Mouse (Mus musculus) spleen, adult 18-20 months (tissue): ENCODE measurements at regions not wholly inside any gene's neighbourhood (a gene's known extent, or its start where the extent isn't known, plus 50 kb on each side); places are given as distances from the start of the nearest gene placed in this dataset.
A peak's percentile ranks its signal among the peaks of the same experiment; 100 is the strongest.

ENCODE experiments used
- DNase-seq, 2 experiments: peaks; one replicate each; pipeline ENCODE4 v3.0.0; 2022; ENCODE audit warnings: mixed read lengths in 2 of 2

- peak in 1 of 2 experiments; percentile 3 for DNase-seq
These were observed 72.0 kb upstream of the Samt3 start for GRCm38 (mm10) chrX:85971973-85972372.

DNA sequence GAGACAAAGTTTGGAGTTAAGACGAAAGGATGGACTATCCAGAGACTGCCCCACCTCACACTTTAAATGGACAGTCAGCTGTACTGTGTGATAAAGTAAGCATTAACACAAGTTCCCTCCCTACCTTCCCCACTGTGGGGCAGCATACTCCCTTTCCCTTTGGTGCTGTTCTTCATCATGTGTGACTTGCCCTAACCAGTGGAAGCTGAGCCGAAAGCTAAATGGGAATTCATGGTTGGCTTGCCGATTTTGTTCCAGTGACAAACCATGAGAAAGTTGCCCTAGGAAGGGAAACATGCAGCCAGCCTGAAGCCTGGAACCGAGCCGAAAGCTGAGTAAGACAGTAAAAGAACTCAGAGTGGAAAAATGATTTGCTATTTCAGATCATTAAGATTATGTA lies 62.9 kb upstream of the Samt3 start:
- DNase-seq = no peak
